Mouse (Mus musculus) retina, postnatal 1 day (tissue): ENCODE results near the gene Skida1.
A peak's percentile ranks its signal among the peaks of the same experiment; 100 is the strongest.

ENCODE experiments used
- DNase-seq: peaks from one replicate; pipeline ENCODE4 v3.0.0-alpha.2; 2012

Skida1 gene

GRCm38 (mm10) chr2:18012866-18013265 is 36.0 kb downstream of the Skida1 start:
- no peak for DNase-seq

GRCm38 (mm10) chr2:18011226-18011625 is 37.6 kb downstream of the Skida1 start:
- no peak for DNase-seq

- DNase-seq: peak; percentile 22
Observed at GRCm38 (mm10) chr2:18005137-18005536, 43.7 kb downstream of the Skida1 start.

- DNase-seq: no peak
Observed at GRCm38 (mm10) chr2:18004286-18004685, 44.6 kb downstream of the Skida1 start.

- no peak for DNase-seq
Observed at GRCm38 (mm10) chr2:18002306-18002705, 46.5 kb downstream of the Skida1 start.

GRCm38 (mm10) chr2:17996858-17997257 is 52.0 kb downstream of the Skida1 start, which contains the start of gene H2al2a:
Gene H2al2a (minus strand): TSS chr2:17996958.
- DNase-seq: no peak
